Mouse (Mus musculus) stomach, postnatal 0 days (tissue): ENCODE measurements around the gene Abcf2.

Experiments
- CTCF ChIP-seq: IDR thresholded peaks from 2 replicates; pipeline ENCODE4 v1.5.1; 2016; ENCODE audit warnings: antibody characterized with exemption, low read depth, mild to moderate bottlenecking, moderate library complexity
- EP300 ChIP-seq: optimal IDR thresholded peaks from 2 replicates; pipeline ENCODE3; 2016; ENCODE audit warnings: antibody characterized with exemption

DNA sequence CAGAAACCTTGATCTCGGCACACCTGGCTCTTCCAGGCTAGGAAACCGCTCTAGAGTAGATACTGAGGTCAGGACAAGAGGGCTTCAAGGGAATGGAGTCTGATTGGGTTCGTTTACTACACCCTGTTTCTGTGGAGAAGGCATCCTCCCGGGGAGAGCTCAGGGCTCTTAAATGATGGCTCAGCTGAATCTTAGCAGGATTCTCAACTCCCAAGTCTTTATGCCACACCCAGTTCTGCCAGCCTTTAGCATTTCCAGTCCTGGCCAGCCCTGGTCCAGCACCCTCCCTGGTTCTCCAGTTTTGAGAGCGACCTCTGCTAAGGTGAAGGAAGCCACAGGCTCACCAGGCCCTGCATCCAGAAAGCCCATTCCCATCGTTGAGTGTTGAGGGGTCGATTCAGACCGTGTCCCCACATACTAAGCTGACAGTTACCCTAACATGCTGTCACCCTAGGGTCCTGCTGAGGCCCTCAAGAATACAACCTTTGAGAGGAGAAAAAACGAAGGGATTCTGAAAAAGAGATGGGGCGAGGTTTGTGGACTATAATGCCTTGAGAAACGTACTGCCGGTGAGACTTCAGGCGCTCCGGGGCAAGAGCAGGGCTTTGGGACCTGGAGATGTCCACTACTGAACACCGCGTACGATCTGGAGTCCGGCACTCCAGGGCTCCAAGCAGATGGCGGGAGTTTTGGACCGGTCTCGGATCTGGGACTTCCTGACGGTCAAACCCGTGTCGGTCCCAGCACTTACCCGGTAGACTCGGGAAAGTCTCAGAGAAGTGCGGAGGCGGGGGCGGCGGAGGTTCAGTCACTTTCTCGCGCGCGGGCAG lies 51.7 kb downstream of the Abcf2 start:
- no peak for TF ChIP-seq EP300
- no peak for TF ChIP-seq CTCF
